Mouse (Mus musculus) urinary bladder, postnatal 36 days (tissue): Measurements from ENCODE around the gene Slc2a3.
"Not testable (repeated sequence)": the region's sequence is repeated elsewhere in the genome, so short reads cannot be mapped to it uniquely, and the experiment has no call there.

Experiments used
- DNase-seq, 2 experiments: peaks; one replicate each; pipeline ENCODE4 v3.0.0; 2022; ENCODE audit warnings: low spot score in 2 of 2, mixed read lengths in 1 of 2

Gene Slc2a3

DNA sequence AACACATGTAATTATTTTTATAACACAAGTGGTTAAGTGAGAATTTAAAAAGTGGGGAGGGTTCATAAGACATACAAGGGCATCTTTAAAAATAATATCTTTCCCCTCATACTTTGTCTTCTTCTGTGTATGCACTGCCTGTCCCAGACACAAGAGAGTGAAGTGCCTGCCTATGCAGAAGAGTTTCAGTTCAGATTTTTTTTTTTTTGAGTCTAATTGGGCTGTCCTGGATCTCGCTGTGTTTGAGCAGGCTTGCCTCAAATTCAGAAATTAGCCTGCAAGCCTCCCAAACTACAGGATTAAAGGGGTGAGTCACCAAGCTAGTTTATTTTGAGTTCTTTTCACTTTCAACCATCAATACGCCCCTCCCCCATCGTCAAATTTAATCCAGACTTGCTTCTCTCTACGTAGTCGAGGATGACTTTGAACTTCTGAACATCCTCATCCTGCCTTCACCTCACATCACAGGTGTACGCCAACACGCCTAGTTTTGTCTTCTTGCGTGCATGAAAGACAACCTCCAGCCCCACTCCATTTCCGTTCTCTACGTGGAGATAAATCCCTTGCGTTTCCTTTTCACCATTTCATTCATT, 8.7 kb upstream of the Slc2a3 start:
- no peak for DNase-seq

DNA sequence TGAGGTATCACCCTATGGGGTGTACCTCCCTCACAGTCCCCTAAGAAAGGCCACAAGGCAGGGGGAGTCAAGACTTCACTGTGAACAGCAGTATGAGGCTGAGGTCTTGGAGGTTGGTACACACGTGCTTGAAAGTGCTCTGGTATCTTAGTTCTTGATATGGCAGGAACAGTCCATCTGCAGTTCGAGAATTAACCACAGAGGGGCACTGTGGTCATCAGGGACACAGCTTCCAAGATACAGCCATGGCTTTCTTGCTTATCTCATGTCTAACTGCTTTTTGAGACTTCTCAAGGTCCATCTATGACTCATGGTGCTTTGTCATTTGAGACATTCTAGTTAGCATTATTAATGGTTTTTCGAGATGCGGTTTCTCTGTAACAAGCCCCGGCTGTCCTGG, 3.0 kb upstream of the Slc2a3 start:
- DNase-seq, result peak; percentile 72 to 76

DNA sequence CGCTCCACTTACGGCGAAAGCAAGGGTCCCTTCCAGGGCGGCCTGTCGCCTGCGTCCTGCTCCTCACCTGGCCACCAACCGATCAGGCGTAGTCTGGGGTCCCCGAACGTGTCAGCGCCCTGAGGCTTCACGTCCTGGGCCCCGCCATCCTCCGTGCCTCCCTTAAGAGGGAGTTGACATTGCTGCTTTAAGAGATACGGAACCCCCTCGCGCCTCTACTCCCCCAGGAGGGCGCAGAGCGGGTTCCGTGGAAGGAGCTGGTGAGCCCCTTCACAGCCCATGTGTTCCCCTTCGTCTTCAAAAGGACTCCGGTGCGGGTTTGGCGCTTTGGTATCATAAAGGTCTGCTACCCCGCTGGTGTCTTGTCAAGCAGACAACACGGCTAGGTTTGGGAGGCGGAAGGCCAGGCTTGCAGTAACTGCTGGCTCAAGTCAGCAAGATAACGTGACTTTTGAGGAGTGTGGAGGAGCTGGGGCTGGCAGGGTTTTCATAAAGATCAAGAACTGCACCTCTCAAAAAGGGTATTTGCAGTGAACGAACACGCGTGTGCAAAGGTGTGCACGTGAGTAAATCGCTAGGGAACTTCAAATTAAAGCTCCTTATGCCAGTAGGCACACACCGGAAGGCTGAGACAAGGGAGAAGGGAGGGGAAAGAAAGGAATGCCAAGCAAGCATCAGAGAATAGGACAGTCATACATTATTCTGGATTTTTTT, 518 bp upstream of the Slc2a3 start:
- no peak for DNase-seq

GRCm38 (mm10) chr6:122800640-122801300, 670 bp downstream of the Slc2a3 start:
- DNase-seq, result no peak

DNA sequence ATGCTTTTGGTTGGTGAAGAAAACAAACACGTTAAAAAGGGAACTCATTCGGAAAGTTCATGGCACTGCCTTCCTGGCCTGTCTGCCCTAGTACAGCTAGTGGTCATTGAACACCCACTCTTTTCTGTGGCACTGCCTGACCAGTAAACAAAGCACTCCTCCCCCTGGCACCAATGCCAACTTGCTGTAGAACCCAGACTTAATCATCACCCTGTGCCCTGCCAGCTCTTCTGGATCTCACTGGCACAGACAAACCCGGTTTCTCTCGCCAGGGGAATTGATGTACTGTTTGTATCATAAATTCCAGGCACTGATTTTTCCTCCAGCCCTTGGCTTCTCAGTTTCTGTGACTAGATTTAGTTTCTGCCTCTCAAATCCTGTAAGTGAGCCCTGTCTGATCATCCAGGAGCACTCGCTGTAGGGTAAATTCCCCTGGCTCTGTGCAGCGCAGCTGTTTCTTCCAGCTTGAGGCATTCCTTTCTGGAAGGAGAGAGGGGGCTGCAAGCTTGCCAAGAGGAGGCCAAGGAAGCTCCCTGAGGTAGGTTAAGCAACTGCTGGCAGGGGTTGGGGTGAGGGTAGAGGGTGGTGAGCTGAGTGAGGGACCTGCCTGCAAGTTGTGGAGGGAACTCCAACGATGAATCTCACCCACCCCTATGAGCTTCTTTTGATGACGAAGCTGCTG, 6.0 kb downstream of the Slc2a3 start:
- DNase-seq, result peak in 1 of 2 experiments; percentile 46

DNA sequence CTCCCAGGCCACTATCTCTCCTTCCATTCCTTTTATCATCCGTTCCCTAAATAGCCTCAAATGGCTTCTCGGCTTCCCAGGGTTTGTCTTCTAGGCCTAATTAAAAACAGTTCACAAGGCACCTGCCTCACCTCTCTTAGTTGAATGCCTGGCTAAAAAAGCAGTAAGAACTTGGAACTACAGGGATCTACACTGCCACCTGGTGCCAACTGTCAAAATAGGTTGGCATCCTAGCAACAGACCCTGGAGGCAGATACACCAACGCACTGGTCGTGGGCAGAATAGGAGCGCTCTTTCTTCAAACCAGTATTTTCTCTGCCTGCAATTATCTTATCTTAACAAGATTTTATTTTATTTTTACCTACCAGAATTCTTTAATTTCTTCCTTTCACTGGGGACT, 15.2 kb downstream of the Slc2a3 start:
- peak; percentile 38 to 40 for DNase-seq

GRCm38 (mm10) chr6:122784866-122785265, 16.6 kb downstream of the Slc2a3 start:
- no peak for DNase-seq

DNA sequence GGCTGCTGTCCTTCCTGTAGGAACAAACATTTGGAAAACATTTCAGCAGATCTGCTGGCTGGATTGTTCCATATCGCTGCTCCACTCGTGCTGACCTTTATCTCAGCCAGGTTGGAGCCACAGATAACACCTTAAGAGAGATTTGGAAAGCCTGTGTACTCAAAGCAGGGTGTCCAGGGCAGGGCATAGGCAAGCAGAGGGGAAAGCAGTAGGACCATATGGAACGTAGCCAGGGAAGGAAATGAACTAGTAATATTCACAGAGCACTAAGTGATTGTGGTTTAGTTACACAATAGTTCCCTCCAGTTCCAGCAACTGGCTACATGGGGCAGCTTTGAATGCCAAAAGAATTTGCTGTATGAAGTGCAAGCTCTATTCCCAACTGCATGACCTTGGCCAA, 19.3 kb downstream of the Slc2a3 start:
- no peak for DNase-seq

- no peak for DNase-seq
Observed at GRCm38 (mm10) chr6:122781167-122781566, 20.3 kb downstream of the Slc2a3 start.

DNA sequence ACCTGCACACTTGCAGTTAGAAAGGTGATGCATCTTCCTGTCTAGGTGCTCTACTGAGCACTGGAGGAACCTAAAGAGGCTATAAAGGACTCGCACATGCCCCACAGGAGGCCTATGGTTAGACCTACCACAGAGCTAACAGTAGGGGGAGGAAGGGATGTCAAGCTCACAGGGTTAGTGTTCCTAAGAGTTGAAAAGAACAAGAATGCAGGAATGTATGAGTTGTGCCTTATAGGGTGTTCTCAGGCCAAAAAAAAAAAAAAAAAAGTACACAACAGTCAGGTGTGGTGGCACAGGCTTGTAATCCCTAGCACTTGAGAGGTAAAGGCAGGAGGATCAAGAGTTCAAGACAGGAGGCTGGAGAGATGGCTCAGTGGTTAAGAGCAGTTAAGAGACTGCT, 21.5 kb downstream of the Slc2a3 start:
- DNase-seq, result no peak

GRCm38 (mm10) chr6:122776040-122776439, 25.4 kb downstream of the Slc2a3 start:
- DNase-seq, result no peak

GRCm38 (mm10) chr6:122774345-122774744, 27.1 kb downstream of the Slc2a3 start:
- DNase-seq, result no peak

DNA sequence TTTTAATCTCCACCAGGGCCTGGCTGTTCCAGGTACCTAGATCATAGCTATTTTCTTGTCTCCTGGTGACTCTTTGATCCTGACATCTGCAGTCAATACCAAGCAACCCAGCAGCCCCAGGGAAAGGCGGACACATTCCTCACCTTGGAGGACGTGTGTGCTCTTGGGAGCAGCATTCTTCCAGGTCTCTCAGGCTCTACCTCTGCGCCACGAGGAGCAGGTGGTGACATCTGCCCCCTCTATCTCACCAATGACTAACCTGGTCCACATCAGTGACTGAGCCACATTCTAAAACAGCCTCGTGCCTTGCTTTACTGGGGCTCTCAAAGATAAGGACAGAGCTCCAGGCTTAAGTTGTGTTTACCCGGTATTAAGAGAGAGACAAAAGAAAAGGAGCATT, 28.7 kb downstream of the Slc2a3 start:
- no peak for DNase-seq

DNA sequence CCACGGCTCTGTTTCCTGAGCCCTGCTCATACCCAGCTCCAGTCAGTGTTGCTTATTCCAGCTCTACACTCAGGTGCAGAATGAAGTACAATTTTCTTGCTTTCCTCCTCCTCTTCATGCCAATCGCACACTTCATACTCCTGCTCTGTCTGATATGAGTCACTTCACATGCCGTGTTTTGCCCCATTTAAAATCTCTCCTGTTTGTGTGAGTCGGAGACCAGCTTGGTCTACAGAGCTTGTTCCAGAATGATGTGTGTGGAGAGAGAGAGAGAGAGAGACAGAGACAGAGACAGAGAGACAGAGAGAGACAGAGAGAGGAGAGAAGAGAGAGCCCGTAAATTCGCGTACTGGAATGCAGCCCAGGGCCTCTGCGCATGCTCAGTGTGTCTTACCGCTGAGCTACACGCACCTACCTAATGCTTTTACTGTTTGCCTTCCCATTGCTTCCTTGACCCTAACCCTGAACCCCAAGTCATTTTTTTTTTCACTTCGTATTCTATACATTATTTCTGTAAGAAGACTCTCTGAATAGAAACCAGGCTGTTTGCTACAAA, 30.6 kb downstream of the Slc2a3 start:
- no peak for DNase-seq

GRCm38 (mm10) chr6:122769771-122770759, 31.4 kb downstream of the Slc2a3 start:
- DNase-seq, result no peak

- DNase-seq, result no peak
Observed at GRCm38 (mm10) chr6:122768256-122768655, 33.2 kb downstream of the Slc2a3 start.

DNA sequence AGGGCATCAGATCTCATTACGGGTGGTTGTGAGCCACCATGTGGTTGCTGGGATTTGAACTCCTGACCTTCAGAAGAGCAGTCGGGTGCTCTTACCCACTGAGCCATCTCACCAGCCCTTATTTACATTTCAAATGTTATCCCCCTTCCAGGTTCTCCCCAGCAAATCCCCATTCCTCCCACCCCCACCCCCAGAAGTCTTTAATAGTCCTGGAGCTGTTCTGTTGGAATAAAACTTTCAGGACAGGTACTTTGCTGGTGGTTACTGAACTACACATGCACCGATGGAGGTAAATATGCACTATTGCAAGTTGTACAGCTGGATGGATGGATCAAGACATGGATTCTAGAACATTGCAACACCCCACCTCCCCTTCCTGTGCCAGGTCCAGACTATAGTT, 34.4 kb downstream of the Slc2a3 start:
- not testable (repeated sequence) for DNase-seq

DNA sequence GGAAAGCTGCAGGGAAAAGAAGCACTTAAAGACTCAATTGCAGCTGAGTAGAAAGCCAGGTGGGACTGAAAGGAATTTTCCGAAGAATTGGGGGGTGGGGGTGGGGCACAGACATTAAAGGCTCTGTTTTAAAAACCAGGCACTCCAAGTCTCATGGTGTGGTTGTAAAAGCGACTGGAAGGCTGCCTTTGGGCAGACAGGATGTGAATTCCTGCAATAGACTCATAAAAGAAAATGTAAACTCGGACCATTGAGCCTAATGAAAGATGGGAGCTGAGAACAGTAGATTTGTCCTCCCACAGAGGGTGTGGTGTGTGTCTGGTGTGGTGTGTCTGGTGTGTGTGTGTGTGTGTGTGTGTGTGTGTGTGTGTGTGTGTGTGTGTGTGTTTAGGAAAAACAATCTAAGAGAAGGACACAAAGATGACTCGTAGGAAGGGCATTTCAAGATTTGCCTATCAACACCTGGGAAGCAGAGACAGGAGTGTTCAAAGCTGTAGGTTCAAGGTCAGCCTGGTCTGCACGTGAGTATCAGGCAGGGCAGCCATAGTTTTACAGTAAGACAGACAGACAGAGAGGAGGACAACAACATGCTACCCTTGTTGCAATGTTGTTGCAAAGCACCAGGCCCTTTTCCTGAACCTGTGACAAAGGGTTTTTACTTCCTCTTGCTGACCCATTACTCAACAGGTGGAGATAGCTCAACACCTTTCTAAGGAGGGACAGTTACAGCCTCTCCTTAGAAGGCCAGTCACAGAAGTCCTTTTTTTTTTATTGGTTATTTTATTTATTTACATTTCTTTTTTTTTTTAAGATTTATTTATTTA, 35.1 kb downstream of the Slc2a3 start:
- no peak for DNase-seq

DNA sequence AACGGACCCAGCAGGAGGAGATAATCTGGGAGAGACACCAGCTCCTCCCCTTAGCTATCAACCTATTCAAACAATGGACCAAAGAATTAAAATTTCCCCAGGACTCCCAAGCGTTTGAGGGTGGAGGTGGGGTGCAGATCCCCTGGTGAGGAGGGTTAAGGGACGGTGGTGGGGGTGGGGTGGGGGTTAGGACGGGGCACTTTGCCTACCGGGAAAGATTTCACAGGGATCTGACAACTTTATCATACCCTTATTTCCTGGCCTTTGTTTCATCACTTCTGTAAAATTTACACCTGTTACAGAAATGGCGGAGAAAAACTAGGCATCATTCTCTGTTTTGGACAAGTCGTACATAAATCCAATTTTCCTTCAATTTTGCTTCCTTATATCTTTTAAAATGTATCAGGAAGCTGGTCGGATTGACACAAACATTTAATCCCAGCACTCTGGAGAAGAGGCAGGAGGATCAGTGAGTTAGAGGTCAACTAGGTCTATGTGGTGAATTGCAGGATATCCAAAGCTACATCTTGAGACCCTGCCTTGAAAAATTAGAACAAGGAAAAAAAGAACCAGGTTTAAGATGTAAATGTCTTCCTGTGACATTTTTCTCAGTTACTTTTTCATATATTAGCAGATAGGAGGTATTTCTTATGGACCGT, 36.0 kb downstream of the Slc2a3 start:
- DNase-seq, result no peak
